9 mouse cellular contexts compared by ENCODE assay signal in genomic region chr10:81168521-81169244, GRCm38 (mm10). TPM values are rescaled to one million over a fixed set of nuclear protein-coding genes. Genes with fewer than 3 reads are reported as not detected.
DNase-seq lines count a peak whose midpoint lies in the region; ATAC-seq and TF ChIP-seq lines count a peak whose summit lies in the region.
"Had no signal": no experiment of that assay in that cellular context is flagged by ENCODE, and none has a peak within 500 bp of the region (broad histone marks: within the 10 kb centered on the region; RNA-seq: fewer than 3 reads in every experiment).

No protein-coding gene starts in this region.

- peaks cover 0 to 6% of the 10 kb centered on the region in 2 experiments; a peak in 2 of 4 replicates for H3K36me3 ChIP-seq in MEL (ENCODE audit: control insufficient read depth in 1 of 2, insufficient read depth in 2 of 2, low read length in 2 of 2)
- peaks cover 2% of the 10 kb centered on the region; the same call in 1 of the 2 replicates for H3K36me3 ChIP-seq in forebrain, postnatal 0 days (ENCODE audit: insufficient read depth)
- peaks cover 18% of the 10 kb centered on the region for H3K36me3 ChIP-seq in hindbrain, embryonic 10.5 days

- peaks cover 0 to 11% of the 10 kb centered on the region in 2 experiments; a peak in 2 of 4 replicates for H3K4me1 ChIP-seq in MEL (ENCODE audit: control insufficient read depth in 1 of 2, insufficient read depth in 2 of 2, low read length in 2 of 2)
- H3K4me1 ChIP-seq in cerebellum, adult 2 months (ENCODE audit: control insufficient read depth, insufficient read depth, low read length), result peaks cover 25% of the 10 kb centered on the region
- H3K4me1 ChIP-seq in forebrain, postnatal 0 days (ENCODE audit: insufficient read depth), result peaks cover 11% of the 10 kb centered on the region
- H3K4me1 ChIP-seq in hindbrain, embryonic 10.5 days (replicated peaks), result peaks cover 50% of the 10 kb centered on the region

- TF ChIP-seq RAD21 in MEL (IDR thresholded peaks at IDR 0.05; ENCODE audit: low read depth, low read length), result no peak

- TF ChIP-seq EP300 in MEL (IDR thresholded peaks at IDR 0.05; ENCODE audit: low read depth in 1 of 2, low read length in 2 of 2), result no peak

- peak overlapping the region; percentile 78 to 87 for H3K4me3 ChIP-seq in MEL (ENCODE audit: control insufficient read depth in 1 of 2, insufficient read depth in 1 of 2, low read depth in 2 of 2, low read length in 2 of 2)
- peak overlapping the region; percentile 99 for H3K4me3 ChIP-seq in cerebellum, adult 2 months (replicated peaks; ENCODE audit: insufficient read depth, low read depth, low read length)
- H3K4me3 ChIP-seq in forebrain, postnatal 0 days (ENCODE audit: low read depth, low read length), result peak overlapping the region; percentile 43
- H3K4me3 ChIP-seq in hindbrain, embryonic 10.5 days, result peak overlapping the region; percentile 99

- no peaks in the 10 kb centered on the region for H3K9me3 ChIP-seq in MEL (replicated peaks; ENCODE audit: insufficient read depth, low read length)
- no peaks in the 10 kb centered on the region for H3K9me3 ChIP-seq in forebrain, postnatal 0 days (ENCODE audit: low read length)
- H3K9me3 ChIP-seq in hindbrain, embryonic 10.5 days, result no peaks in the 10 kb centered on the region

- H3K79me2 ChIP-seq in MEL (ENCODE audit: control insufficient read depth, insufficient read depth, low read length, poor library complexity), result peaks cover 25% of the 10 kb centered on the region

- 1% methylated on average over 29 of the region's 29 CpGs for WGBS in cerebellum, adult 2 months
- WGBS in forebrain, postnatal 0 days, result 2% methylated on average over 29 of the region's 29 CpGs
- 6% methylated on average over 29 of the region's 29 CpGs for WGBS in hindbrain, embryonic 10.5 days

- peak overlapping the region; percentile 95 for H3K27ac ChIP-seq in MEL (ENCODE audit: control insufficient read depth, low read depth, low read length)
- peak overlapping the region; percentile 75 for H3K27ac ChIP-seq in cerebellum, adult 2 months (ENCODE audit: insufficient read depth, low read length)
- H3K27ac ChIP-seq in forebrain, postnatal 0 days (ENCODE audit: low read depth, low read length), result peak overlapping the region; percentile 69
- peak overlapping the region; percentile 94 for H3K27ac ChIP-seq in hindbrain, embryonic 10.5 days

- peak; percentile 47 for ATAC-seq in forebrain, postnatal 0 days

- no peaks in the 10 kb centered on the region for H3K27me3 ChIP-seq in MEL (ENCODE audit: control insufficient read depth in 1 of 2, insufficient read depth in 2 of 2, low read length in 2 of 2)
- H3K27me3 ChIP-seq in cerebellum, adult 2 months (ENCODE audit: control insufficient read depth, insufficient read depth, low read length), result no peaks in the 10 kb centered on the region
- H3K27me3 ChIP-seq in forebrain, postnatal 0 days (ENCODE audit: insufficient read depth, low read length), result no peaks in the 10 kb centered on the region
- no peaks in the 10 kb centered on the region for H3K27me3 ChIP-seq in hindbrain, embryonic 10.5 days (ENCODE audit: insufficient read depth, poor library complexity, severe bottlenecking)

- no peak for TF ChIP-seq CTCF in MEL (IDR thresholded peaks at IDR 0.05 in 2 of 3, conservative IDR thresholded peaks at IDR 0.05 in 1 of 3; ENCODE audit: control insufficient read depth in 1 of 3, insufficient read depth in 1 of 3, low read depth in 2 of 3, low read length in 3 of 3, poor library complexity in 1 of 3, severe bottlenecking in 1 of 3)
- no peak for TF ChIP-seq CTCF in cerebellum, adult 2 months (IDR thresholded peaks at IDR 0.05; ENCODE audit: borderline replicate concordance, insufficient read depth, low read depth, low read length)
- no peak for TF ChIP-seq CTCF in forebrain, postnatal 0 days (IDR thresholded peaks at IDR 0.05; ENCODE audit: low read depth)

- H3K9ac ChIP-seq in MEL (ENCODE audit: control insufficient read depth, low read depth, low read length, poor library complexity, severe bottlenecking), result peak overlapping the region; percentile 89
- peak overlapping the region; percentile 59 for H3K9ac ChIP-seq in forebrain, postnatal 0 days

- TF ChIP-seq POLR2A in MEL (IDR thresholded peaks at IDR 0.05; ENCODE audit: control insufficient read depth in 1 of 2, insufficient read depth in 1 of 2, low read depth in 1 of 2, low read length in 2 of 2, poor library complexity in 1 of 2), result peak; percentile 55 to 83
- no peak; the same call in 1 of the 2 replicates for TF ChIP-seq POLR2A in cerebellum, adult 2 months (IDR thresholded peaks at IDR 0.05; ENCODE audit: borderline replicate concordance, insufficient read depth, low read length)

- DNase-seq in MEL (ENCODE audit: low read depth, low spot score), result peak; percentile 97
- DNase-seq in cerebellum, adult 2 months, result peak; percentile 80 to 82
- peak; percentile 83 for DNase-seq in forebrain, postnatal 0 days
- peak; percentile 74 for DNase-seq in hindbrain, embryonic 10.5 days (ENCODE audit: low spot score)
- DNase-seq in layer of hippocampus, postnatal 25 days (ENCODE audit: extremely low spot score in 1 of 2, low spot score in 1 of 2), result peak; percentile 59 to 66
- DNase-seq in lung, postnatal 25 days (ENCODE audit: low spot score), result peak; percentile 92
- DNase-seq in retina, embryonic 14.5 days (ENCODE audit: low spot score), result peak; percentile 78
- peak; percentile 88 to 93 for DNase-seq in thymus, postnatal 36 days

- H3K4me2 ChIP-seq in forebrain, postnatal 0 days (ENCODE audit: low read depth), result peak overlapping the region; percentile 74

TF ChIP-seq in MEL, 35 proteins besides CTCF, POLR2A, EP300 and RAD21 (continues in another document):
- TF ChIP-seq ZNF384 (IDR thresholded peaks at IDR 0.05; ENCODE audit: low read depth, low read length), result no peak
- TF ChIP-seq TBP (IDR thresholded peaks at IDR 0.05; ENCODE audit: low read depth, low read length), result peak; percentile 88
- peak; percentile 79 for TF ChIP-seq ELF1 (IDR thresholded peaks at IDR 0.05; ENCODE audit: low read depth, low read length)
- peak; percentile 91 for TF ChIP-seq SIN3A (IDR thresholded peaks at IDR 0.05; ENCODE audit: low read length)
- peak; percentile 66; the same call in 1 of the 2 replicates for TF ChIP-seq NELFE (IDR thresholded peaks at IDR 0.05; ENCODE audit: low read depth, low read length)
- 0 out of 2 replicates have a peak, but pooled peaks have one; percentile 62 for TF ChIP-seq MYC (IDR thresholded peaks at IDR 0.05; ENCODE audit: low read depth, low read length)
- 0 out of 2 replicates have a peak, but pooled peaks have one; percentile 6 for TF ChIP-seq NRF1 (IDR thresholded peaks at IDR 0.05; ENCODE audit: insufficient read depth, low read depth, low read length, poor library complexity, severe bottlenecking)
- TF ChIP-seq ZC3H11A (IDR thresholded peaks at IDR 0.05; ENCODE audit: low read depth, low read length), result no peak
- no peak for TF ChIP-seq E2F4 (IDR thresholded peaks at IDR 0.05; ENCODE audit: borderline replicate concordance, low read depth, low read length)

RNA-seq across cellular contexts. Expression of gene Pias4, which starts 1.0 kb away (rescaled TPM):
- total RNA-seq in MEL (2012; rRNA removed), result 19.5 and 21.0 TPM in 2 replicates
- polyA plus RNA-seq in MEL (2012; ENCODE audit: insufficient read depth in 1 of 2, insufficient read length in 2 of 2, low read depth in 1 of 2, low replicate concordance in 2 of 2, missing spikeins in 1 of 2), result 10 to 100 TPM in 1 of 2 experiments, not detected in 1; 40.4 TPM
- polyA plus RNA-seq in cerebellum, adult 2 months (2012; rRNA removed), result 34.8 and 36.0 TPM in 2 replicates
- total RNA-seq in forebrain, postnatal 0 days (2014; rRNA removed), result 30.1 and 32.5 TPM in 2 replicates
- polyA plus RNA-seq in forebrain, postnatal 0 days (2015; fragmentation: Nextera tagmentation; extraction: Ambion mirVana), result 28.1 and 35.8 TPM in 2 replicates
- 64.1 and 72.2 TPM in 2 replicates for polyA plus RNA-seq in hindbrain, embryonic 10.5 days (2016; fragmentation: Nextera tagmentation; extraction: Ambion mirVana)
- 10 to 100 TPM; 28.2 to 28.9 TPM for total RNA-seq in layer of hippocampus, postnatal 25 days (2021)

RNA-seq across cellular contexts. Expression of gene Eef2, which starts 7.7 kb away (rescaled TPM):
- 2,850 and 2,863 TPM in 2 replicates for total RNA-seq in MEL (2012; rRNA removed)
- 1,000 to 10,000 TPM; 3,442 to 4,586 TPM for polyA plus RNA-seq in MEL (2012; ENCODE audit: insufficient read depth in 1 of 2, insufficient read length in 2 of 2, low read depth in 1 of 2, low replicate concordance in 2 of 2, missing spikeins in 1 of 2)
- polyA plus RNA-seq in cerebellum, adult 2 months (2012; rRNA removed), result 1,163 and 1,164 TPM in 2 replicates
- 2,084 and 2,175 TPM in 2 replicates for total RNA-seq in forebrain, postnatal 0 days (2014; rRNA removed)
- 466 and 485 TPM in 2 replicates for polyA plus RNA-seq in forebrain, postnatal 0 days (2015; fragmentation: Nextera tagmentation; extraction: Ambion mirVana)
- 495 and 570 TPM in 2 replicates for polyA plus RNA-seq in hindbrain, embryonic 10.5 days (2016; fragmentation: Nextera tagmentation; extraction: Ambion mirVana)
- 100 to 1,000 TPM; 896 to 944 TPM for total RNA-seq in layer of hippocampus, postnatal 25 days (2021)

RNA-seq across cellular contexts. Expression of gene Dapk3, which starts 14.1 kb away (rescaled TPM):
- total RNA-seq in MEL (2012; rRNA removed), result 42.3 and 49.2 TPM in 2 replicates
- 10 to 100 TPM in 1 of 2 experiments, not detected in 1; 79.1 TPM for polyA plus RNA-seq in MEL (2012; ENCODE audit: insufficient read depth in 1 of 2, insufficient read length in 2 of 2, low read depth in 1 of 2, low replicate concordance in 2 of 2, missing spikeins in 1 of 2)
- polyA plus RNA-seq in cerebellum, adult 2 months (2012; rRNA removed), result 70.7 and 73.0 TPM in 2 replicates
- 64.6 and 68.9 TPM in 2 replicates for total RNA-seq in forebrain, postnatal 0 days (2014; rRNA removed)
- polyA plus RNA-seq in forebrain, postnatal 0 days (2015; fragmentation: Nextera tagmentation; extraction: Ambion mirVana), result 58.1 TPM in 2 replicates
- polyA plus RNA-seq in hindbrain, embryonic 10.5 days (2016; fragmentation: Nextera tagmentation; extraction: Ambion mirVana), result 58.3 and 75.6 TPM in 2 replicates
- total RNA-seq in layer of hippocampus, postnatal 25 days (2021), result 10 to 100 TPM; 71.7 to 71.8 TPM

RNA-seq across cellular contexts. Expression of gene 4930442H23Rik, which starts 15.0 kb away (rescaled TPM):
- 0.13 and 0.31 TPM in 2 replicates for total RNA-seq in MEL (2012; rRNA removed)
- under 1 TPM in 1 of 2 experiments, not detected in 1; 0.42 TPM for polyA plus RNA-seq in MEL (2012; ENCODE audit: insufficient read depth in 1 of 2, insufficient read length in 2 of 2, low read depth in 1 of 2, low replicate concordance in 2 of 2, missing spikeins in 1 of 2)
- polyA plus RNA-seq in cerebellum, adult 2 months (2012; rRNA removed), result not detected in 2 replicates
- not detected in 2 replicates for total RNA-seq in forebrain, postnatal 0 days (2014; rRNA removed)
- 0.11 and 0.24 TPM in 2 replicates for polyA plus RNA-seq in forebrain, postnatal 0 days (2015; fragmentation: Nextera tagmentation; extraction: Ambion mirVana)
- polyA plus RNA-seq in hindbrain, embryonic 10.5 days (2016; fragmentation: Nextera tagmentation; extraction: Ambion mirVana), result not detected in 2 replicates
- not detected for total RNA-seq in layer of hippocampus, postnatal 25 days (2021)
- total RNA-seq: layer of hippocampus, adult 8-10 months had no signal

RNA-seq across cellular contexts. Expression of gene Nmrk2, which starts 33.2 kb away (rescaled TPM):
- not detected in 2 replicates for total RNA-seq in MEL (2012; rRNA removed)
- not detected for polyA plus RNA-seq in MEL (2012; ENCODE audit: insufficient read depth in 1 of 2, insufficient read length in 2 of 2, low read depth in 1 of 2, low replicate concordance in 2 of 2, missing spikeins in 1 of 2)
- 0.16 and 0.33 TPM in 2 replicates for polyA plus RNA-seq in cerebellum, adult 2 months (2012; rRNA removed)
- total RNA-seq in forebrain, postnatal 0 days (2014; rRNA removed), result 0.08 TPM in 1 of 2 replicates, not detected in the other
- polyA plus RNA-seq in forebrain, postnatal 0 days (2015; fragmentation: Nextera tagmentation; extraction: Ambion mirVana), result not detected in 2 replicates
- polyA plus RNA-seq in hindbrain, embryonic 10.5 days (2016; fragmentation: Nextera tagmentation; extraction: Ambion mirVana), result not detected in 2 replicates
- total RNA-seq in layer of hippocampus, postnatal 25 days (2021), result under 1 TPM; 0.19 to 0.20 TPM

Comparison
In these comparisons a context has a peak if more than half of its experiments do, and no peak if none do; other contexts are left out.
1. Peak in every context shown above with its lines: DNase-seq, ATAC-seq, H3K4me3 ChIP-seq and H3K27ac ChIP-seq.
2. H3K4me3 ChIP-seq: peak in every context shown above with its lines; median percentile 99 in cerebellum, adult 2 months; 99 in hindbrain, embryonic 10.5 days; 82 in MEL; 43 in forebrain, postnatal 0 days.